Mouse (Mus musculus) left cerebral cortex, adult 8-10 months (tissue): ENCODE measurements around the gene Gm29797. TPM values are rescaled to one million over a fixed set of nuclear protein-coding genes. Genes with fewer than 3 reads are reported as not detected.
A peak's percentile ranks its signal among the peaks of the same experiment; 100 is the strongest.

Experiments
- DNase-seq, 2 experiments: peaks; one replicate each; pipeline ENCODE4 v3.0.0; 2022; ENCODE audit warnings: low spot score in 2 of 2
- total RNA-seq, 4 experiments: library from RNA; stranded (reverse); gene quantifications; 2 replicates each; pipeline ENCODE4 v1.2.4; 2022

Gm29797 gene
- total RNA-seq, 4 experiments from 2014 or later: 0.53 to 1.2 (median 0.62) TPM; not detected in 1

DNA sequence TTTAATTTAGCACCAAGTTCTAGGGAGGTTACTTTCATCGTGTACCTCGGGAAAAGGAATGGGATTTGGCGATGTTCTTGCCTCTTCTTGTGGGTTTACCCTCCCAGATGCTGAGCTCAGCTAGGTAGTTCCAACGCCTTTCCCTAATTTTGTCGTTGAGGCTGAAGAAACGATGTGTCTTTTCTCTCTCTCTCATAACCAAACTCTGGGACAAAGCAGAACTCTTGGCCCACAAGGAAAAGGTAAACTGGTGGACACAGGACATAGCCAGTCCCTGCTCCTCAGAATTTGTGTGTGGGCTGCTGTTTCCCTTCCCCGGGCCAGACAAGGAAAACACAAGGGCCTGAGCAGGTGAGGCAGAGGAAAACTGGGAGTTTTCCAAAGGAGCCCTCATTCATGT, 15.2 kb downstream of the Gm29797 start:
- DNase-seq: no peak

DNA sequence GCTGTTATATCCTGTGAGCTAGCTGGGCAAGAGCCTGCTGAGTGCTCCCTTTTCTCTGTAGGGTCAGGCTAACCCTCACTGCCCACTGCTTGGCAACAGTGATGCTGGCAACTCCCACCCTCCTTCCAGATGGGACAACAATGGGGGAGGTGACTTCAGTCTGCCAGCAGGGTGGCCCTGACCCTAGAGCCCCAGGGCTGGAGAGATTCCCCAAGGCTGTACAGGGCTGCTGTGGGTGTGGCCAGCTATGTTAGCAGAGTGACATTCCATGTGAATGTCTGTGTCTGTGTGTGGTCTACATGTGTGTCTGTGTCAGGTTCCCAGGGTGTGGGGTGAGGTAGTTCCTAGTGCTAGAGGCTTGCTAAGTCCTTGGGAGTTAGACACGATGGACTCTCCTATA, 16.7 kb downstream of the Gm29797 start:
- no peak for DNase-seq

DNA sequence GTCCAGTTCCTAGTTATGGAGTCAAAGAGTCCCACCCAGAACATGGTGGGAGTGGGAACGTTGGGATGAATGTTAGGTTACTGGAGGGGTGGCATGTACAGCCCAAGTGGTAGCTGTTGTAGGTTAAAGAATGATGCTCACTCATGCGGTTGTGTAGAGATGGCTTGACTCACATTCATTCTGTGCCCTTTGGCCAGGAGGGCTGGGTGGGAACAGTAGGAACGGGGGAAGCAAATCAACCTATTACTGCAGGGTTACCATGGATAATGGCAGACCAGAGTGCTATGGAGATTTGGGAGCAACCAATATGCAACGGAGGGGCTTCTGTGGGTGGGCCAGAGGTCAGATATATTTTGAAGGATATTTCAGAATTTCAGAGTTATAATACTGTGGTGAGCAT, 18.1 kb downstream of the Gm29797 start:
- no peak for DNase-seq

DNA sequence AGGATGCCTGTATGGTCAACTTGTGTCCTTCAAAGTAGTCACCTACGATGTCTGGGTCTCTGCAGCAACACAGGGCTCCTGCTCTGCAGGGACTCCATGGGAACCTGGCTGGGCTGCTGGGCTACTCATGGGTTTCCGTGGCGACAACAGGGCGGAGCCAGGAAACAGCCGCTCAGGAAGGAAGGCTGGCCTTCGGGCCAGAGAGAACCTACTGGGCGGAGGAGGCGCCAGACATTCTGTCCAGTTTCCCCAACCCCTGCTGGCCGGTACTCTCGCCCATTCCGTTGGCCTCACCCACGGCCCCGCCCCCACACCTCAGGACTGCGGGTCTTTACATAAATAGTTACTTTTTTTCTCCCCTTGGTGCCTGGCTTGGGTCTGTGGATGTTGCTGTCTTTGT, 18.6 kb downstream of the Gm29797 start:
- DNase-seq: peak in 1 of 2 experiments; percentile 52

DNA sequence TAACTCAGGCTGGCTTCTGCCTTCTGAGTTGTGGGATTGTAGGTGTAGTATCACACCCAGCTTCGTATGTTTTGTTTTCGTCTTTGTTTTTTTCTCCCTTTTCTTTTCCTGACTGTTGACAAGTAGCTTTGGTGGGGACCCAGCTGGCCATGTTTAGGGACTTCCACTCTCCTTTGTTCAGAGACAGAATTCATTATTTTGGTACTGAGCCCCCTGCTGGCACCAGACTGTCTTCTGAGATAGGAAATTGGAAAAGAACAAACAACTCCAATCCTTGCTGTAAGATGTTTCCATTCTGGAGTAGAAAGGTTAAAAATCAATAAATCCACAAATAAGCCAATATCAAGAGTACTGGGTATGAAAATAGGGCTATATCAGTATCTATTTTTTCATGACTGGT, 19.6 kb downstream of the Gm29797 start:
- no peak for DNase-seq

DNA sequence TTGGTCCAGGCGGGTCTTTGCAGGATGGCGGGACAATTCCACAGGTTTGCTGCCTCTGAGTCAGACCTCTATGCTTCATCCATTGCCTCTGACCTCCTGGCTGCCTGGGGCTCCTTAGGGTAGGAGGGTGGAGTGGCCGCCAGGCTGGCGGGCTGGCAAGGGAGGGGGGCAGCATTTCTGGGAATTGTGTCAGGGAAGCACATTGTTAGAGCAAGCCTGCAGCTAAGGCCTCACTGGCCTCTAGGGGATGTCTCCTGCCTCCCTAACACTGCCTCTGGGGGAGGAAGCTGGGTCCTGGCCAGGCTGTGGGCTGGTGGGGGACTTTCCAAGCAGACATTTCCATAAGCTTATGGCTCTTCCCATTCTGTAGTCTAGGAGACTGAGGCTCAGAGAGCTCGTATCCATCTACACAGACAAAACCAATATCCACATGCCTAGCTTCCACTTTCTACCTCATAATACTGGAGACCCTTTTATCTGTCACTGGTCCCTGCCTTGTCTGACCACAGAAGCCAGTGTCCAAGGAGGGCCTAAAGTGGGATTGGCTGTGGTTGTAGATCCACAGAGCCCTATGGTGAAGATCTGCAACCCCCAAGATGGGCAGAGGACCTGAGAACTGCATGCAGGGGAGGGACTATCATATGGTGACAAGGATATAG, 20.4 kb downstream of the Gm29797 start:
- DNase-seq: no peak

DNA sequence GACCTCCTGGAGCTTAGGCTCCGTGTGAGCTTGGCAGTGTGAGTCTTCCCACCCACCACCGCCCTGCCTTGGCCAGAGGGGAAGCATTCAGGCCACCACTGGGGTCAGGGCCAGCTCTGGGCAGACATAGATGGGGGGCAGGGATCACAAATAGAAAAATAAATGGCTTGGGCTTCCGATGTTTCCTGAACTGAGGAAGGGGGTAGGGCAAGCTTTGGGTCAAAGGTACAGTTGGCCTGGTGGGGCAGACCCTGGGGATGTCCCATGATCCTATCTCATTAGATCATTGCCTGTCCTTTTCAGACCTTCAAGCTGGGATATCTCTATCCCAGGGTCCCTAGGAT, 20.9 kb downstream of the Gm29797 start:
- no peak for DNase-seq

DNA sequence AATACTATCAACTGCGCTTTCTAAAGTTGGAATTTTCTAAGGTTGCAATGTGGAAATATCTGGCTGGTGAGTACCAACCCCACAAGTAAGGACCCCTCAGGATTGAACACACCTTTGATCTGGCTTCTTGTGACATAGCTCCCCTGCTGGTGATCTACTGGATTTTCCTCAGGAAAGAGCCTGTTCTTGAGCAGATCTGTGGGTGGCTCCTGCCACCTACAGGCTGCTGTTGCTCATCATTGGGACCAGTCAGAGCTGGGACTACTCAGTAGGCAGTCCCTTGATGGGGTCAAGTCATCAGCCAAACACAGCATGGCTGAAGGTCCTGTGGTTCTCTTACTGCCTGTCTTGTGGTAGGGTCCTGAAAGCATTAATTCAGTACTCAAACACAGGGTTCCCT, 21.9 kb downstream of the Gm29797 start:
- peak; percentile 63 to 82 for DNase-seq

DNA sequence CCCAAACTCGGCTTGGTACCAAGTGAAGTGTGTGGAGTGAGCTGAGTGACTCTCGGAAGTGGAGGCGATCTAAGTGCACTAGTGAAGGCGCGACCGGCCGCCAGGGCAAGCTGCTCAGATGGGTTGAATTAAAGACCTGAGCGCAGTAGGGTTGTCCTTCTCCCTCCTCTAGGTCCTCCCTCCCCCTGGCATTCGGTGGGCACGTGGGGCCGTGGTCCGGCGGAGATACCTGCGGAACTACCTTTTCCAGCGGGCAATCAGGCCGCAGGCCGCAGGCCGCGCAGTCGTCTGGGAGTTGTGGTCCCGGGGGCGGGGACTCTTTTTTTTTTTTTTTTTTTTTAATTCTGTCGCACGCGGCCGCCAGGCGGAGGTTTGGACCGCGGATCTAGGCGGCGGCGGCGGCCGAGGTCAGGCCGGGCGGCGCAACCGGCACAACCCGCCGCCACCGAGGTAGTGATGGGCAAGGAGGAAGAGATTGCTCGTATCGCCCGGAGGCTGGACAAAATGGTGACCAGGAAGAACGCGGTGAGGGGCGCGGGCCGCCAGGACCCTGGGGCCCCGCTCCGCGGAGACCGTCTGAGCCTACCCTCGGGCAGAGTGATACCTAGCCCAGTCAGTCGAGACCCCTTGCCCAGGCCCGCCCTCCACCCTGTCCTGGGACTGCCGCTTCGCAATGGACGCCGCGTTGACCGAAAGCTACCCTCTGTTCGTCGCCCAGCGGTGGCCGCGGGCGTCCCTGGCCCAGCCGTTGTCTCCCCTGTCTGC, 23.3 kb downstream of the Gm29797 start, which contains the start of gene Tcea2:
Gene Tcea2, plus strand, starts transcription at position 360 of the 765 bp plus-strand sequence.
- peak; percentile 62 for DNase-seq

DNA sequence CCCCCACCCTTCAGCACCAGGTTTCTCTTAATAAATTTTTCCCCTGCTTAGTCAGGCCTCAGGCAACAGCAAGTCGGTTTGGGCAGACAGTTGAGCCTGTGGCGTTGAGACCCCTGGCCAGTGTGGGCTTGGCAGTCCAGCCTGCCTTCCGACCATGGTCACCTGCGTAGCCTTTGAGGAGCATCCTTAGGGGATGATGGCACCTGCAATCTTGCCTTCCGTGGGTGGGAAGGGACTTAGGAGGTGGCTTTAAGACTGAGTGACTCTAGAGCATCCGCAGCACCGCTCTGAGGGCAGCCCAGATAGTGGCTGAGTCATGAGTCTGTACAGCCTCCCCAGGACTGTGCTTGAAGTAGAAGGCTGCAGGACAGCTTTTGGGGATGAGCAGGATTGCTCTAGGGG, 23.9 kb downstream of the Gm29797 start:
- DNase-seq: peak in 1 of 2 experiments; percentile 32

DNA sequence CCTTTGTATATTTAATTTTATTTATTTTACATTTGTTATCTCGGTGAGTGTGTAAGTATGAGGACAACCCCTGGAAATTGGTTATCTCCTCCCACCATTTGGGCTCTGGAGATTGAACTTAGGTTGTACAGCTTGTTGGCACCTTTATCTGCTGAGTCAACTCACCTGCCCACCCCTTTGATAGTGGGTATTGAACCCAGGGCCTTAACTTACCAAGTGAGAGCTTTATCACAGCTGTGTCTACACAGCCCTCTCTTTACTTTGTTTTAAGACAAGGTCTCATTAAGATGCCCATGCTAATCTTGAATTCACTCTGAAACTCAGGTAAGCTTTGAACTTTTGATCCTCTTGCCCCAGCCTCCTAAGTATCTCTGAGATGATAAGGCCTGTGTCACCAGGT, 25.1 kb downstream of the Gm29797 start:
- DNase-seq: no peak

DNA sequence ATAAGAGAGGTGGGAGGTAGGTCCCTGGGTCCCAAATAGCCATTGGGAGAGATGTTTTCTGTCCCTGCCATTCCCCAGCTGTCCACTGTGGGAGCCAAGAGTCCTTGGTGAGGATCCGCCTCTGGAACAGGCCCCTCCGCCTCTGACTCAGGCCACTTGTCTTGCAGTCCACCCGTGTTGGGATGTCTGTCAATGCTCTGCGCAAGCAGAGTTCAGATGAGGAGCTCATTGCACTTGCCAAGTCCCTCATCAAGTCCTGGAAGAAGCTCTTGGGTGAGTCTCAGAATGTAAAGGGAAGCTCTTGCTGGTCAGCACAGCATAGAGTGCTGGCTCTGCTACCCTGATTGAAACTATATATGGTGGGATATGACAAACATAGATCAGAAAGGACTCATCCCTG, 26.5 kb downstream of the Gm29797 start:
- DNase-seq: no peak

DNA sequence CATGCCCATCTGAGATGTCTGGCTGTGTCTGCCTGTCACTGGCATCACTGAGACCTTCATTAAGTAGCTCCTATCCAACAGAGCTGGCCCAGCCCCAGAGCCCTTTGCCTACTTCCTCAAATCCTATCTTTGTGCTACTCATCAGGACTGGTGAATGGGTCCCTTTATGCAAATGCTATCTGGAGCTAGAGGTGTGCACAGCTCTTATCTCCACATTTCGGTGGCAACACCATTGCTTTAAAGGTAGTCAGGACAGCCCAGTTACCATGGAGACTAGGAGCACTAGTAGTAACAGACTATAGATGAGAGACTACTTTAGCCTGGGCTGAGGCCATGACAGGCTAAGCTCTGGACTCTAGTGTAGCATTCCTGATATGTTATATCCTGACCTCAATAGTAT, 27.9 kb downstream of the Gm29797 start:
- no peak for DNase-seq

DNA sequence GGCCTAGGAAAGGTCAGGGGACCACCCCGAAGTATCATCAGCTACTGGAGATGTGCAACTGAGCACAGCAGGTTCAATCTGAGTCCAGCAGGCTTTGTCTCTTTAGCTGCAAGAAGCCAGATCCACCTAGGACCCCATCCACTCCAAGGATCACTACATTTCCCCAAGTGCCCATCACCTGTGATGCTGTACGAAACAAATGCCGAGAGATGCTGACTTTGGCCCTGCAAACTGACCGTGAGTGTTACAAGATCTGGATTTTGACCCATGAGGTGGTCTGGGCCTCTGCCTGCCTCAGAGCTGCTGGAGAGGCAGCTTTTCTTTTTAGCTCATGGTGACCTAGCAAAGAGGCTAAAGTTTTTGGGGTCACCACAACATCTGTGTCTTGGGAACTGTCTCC, 28.9 kb downstream of the Gm29797 start:
- DNase-seq: no peak

DNA sequence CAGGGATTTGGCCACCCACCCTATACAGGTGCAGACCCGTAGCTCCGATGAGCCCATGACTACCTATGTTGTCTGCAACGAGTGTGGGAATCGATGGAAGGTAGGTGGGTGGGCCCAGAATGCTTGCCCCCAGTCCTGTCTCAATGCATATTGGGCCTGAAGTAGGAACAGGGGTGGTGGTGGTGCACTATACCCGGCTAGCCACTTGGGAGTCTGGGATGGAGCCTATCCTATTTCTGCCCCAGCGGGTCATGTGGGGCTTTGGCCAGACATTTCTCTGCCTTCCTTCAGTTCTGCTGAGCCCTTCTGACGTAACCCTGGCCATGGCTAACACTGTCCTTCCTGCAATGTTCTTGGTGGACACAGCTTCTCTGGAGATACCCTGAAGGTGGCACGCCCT, 30.8 kb downstream of the Gm29797 start:
- DNase-seq: no peak

DNA sequence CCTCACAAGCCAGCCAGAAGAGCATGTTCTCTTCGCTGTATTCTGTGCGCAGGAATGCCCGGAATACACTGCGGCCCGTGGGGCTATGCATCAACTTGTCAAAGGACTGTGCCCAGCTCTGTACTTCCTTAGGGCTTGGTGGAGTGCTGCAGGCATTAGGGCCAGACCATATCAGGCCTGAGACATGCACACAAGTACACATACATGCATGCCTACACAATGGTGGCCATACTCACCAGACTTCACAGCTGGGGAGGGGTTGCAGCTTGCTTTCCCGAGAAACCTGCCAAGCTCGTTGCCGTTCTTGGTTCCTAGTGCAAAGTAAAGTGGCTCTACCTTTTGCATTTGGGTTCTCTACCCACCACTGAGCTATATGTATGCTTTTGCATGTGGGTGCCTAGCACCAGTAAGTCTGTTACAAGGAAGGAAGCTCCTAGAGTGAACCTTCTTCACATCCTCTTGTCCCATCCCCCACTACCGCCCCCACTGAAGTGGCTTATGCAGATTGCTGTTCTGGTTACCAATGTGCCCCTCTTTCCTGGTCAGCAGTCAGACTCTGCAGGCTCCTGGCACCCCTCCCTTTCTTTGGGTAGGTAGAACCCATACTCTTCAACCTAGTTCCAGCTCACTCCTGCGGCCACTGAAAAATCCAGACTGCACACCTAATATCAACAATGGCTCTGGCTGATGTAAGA, 32.8 kb downstream of the Gm29797 start:
- DNase-seq: no peak

DNA sequence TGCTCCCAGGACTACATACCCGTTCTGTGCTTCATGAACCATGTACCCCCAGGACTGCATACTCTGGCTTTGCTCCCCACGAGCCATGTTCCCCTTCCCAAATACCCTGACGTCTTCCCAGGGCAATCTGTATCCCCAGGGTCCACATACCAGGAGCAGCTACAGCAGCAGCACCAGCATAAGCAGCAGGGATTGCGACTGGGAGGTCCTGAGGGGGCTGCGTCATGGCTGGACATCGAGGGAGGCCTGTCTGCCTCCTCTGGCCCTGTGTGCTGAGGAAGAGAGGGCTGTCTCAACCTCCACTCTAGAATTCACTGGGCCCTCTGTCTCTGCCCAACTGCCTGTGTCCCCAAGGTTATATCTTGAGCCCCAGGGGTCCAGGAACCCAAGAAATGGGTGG, 34.2 kb downstream of the Gm29797 start:
- no peak for DNase-seq

DNA sequence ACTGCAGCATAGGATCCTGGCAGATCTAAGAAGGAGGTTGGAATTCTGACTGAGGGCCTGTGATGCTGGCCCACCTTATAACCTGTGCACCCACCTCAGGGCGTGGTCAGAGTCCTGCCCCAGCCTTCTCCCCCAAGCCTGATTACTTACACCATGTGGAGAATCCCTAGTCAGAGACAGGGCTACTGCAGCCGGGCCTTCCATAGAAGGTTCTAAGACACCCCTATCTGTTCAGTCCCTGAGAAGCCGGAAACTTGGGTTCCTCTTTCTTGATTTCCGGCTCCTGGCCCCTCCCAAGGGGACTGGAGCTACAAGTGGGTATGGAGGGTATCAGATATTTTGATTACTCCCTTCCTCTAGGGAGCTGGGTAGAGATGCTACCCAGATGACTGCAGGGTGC, 34.7 kb downstream of the Gm29797 start:
- DNase-seq: no peak

DNA sequence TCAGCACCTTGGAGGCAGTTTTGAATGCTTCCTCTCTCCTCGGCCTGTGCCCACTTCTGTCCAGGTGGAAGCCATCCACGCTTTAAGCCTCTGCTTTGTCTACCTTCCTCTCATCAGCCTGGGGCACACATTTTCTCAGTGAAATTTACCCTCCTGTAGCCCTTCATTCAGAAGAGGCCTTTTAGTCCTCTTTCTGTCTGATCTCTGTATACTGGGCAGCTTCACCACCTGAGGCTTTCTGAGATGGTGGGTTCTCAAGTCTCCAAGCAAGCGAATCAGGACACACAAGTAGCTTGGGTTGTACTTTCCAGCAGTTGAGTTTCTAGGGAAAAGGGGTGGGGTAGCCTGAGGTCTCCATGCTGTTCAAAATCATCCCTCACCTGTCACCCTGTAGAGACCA, 35.5 kb downstream of the Gm29797 start:
- no peak for DNase-seq

DNA sequence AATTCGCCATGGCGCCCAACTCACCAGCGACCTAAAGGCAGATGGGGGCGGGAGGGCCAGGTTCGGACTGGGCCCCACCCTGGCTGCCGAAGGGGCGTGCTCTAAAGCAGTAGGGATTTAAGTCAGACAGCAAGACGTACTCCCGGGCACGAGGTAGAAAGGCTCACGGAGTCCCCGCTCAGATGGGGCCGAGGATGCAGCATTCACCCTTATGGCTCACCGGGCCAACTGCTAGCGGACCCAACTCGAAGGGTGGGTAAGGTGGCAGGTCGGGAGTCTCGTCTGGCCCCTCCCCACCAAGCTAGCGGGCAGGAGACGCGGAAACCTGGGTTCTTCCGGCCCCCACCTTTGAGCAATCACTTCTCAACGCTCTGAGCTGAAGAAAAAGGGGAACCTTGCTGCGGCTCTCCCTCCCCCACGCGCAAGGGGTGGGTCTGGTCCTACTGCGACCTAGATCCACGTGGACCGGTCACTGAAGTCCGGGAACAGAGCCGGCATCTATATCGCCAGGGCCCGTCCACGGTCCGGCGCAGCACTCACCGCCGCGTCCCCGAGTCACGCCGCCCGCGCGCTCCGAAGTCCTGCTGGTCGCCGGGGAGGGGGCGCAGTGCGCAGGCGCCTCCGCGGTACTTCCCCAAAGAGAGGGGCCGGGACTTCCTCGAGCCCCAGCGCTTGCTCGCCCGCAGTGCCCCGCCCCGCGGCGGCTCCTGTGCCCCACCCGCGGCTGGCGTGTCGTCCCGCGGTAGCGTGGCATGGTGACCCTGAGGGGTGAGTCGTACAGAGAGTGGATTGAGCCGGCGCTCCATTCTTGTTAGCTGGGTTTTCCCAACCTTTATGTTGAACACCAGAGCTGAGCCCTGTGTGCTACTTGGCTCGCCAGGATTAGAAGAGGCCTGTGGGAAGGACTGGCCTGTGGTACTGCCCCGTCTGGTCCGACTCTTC, 36.8 kb downstream of the Gm29797 start, which contains the start of gene Rgs19:
Gene Rgs19, minus strand, starts transcription at position 639 of the 942 bp plus-strand sequence.
- peak; percentile 59 to 75 for DNase-seq

DNA sequence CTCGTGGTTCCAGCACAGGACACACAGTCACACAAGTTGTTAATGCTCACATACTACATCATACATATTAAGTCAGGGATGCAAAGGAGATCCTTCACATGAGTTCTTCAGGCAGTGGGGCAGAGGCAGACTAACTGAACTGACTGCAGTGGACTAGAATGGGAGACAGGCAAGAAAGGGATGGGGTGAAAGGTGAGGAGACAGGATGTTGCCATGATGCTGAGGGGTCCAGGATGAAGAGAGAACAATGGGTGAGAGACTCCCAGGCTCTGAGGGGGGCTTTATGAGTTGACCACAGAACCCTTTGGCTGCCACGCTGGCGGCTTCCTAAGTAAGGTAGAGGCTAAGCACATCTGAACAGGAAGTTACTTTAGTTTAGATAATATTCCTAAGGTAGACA, 37.7 kb downstream of the Gm29797 start:
- DNase-seq: no peak
